Mouse (Mus musculus): ENCODE measurements at regions not wholly inside any gene's neighbourhood (a gene's known extent, or its start where the extent isn't known, plus 50 kb on each side); places are given as distances from the start of the nearest gene placed in this dataset.

GRCm38 (mm10) chr5:64610146-64610545, 193.0 kb upstream of the Klf3 start:
- no peak overlapping the region for H3K27ac ChIP-seq (ENCODE audit: control insufficient read depth, low read depth, low read length)
- no peaks in the 10 kb centered on the region for H3K79me2 ChIP-seq (ENCODE audit: control insufficient read depth, insufficient read depth, low read length, poor library complexity)
- TF ChIP-seq JUND (IDR thresholded peaks at IDR 0.05; ENCODE audit: low read depth, low read length) (no peak), TBP (IDR thresholded peaks at IDR 0.05; ENCODE audit: low read depth, low read length) (peak; percentile 66; the same call in 1 of the 2 replicates), MYB (IDR thresholded peaks at IDR 0.05; ENCODE audit: low read depth, low read length) (no peak), EP300 (IDR thresholded peaks at IDR 0.05; ENCODE audit: low read depth in 1 of 2, low read length in 2 of 2) (no peak), MEF2A (IDR thresholded peaks at IDR 0.05; ENCODE audit: extremely low read depth, insufficient replicate concordance, low read depth, low read length, poor library complexity, severe bottlenecking) (no peak), UBTF (IDR thresholded peaks at IDR 0.05; ENCODE audit: borderline replicate concordance, insufficient read depth, low read depth, low read length) (no peak)

GRCm38 (mm10) chr5:64610562-64611405, 192.4 kb upstream of the Klf3 start:
- Histone ChIP-seq H3K36me3 (ENCODE audit: control insufficient read depth in 1 of 2, insufficient read depth in 2 of 2, low read length in 2 of 2) (peaks cover 0 to 3% of the 10 kb centered on the region in 2 experiments; a peak in 1 of 4 replicates), H3K9ac (ENCODE audit: control insufficient read depth, low read depth, low read length, poor library complexity, severe bottlenecking) (no peak overlapping the region), H3K4me3 (ENCODE audit: control insufficient read depth in 1 of 2, insufficient read depth in 1 of 2, low read depth in 2 of 2, low read length in 2 of 2) (no peak overlapping the region), H3K79me2 (ENCODE audit: control insufficient read depth, insufficient read depth, low read length, poor library complexity) (no peaks in the 10 kb centered on the region), H3K27ac (ENCODE audit: control insufficient read depth, low read depth, low read length) (no peak overlapping the region), H3K27me3 (ENCODE audit: control insufficient read depth in 1 of 2, insufficient read depth in 2 of 2, low read length in 2 of 2) (no peaks in the 10 kb centered on the region), H3K9me3 (replicated peaks; ENCODE audit: insufficient read depth, low read length) (no peaks in the 10 kb centered on the region), H3K4me1 (ENCODE audit: control insufficient read depth in 1 of 2, insufficient read depth in 2 of 2, low read length in 2 of 2) (peaks cover 0 to 5% of the 10 kb centered on the region in 2 experiments; a peak in 2 of 4 replicates)
- DNase-seq (ENCODE audit: low read depth, low spot score) = no peak
- TF ChIP-seq USF1 (IDR thresholded peaks at IDR 0.05; ENCODE audit: low read depth, low read length) (no peak), GATA1 (IDR thresholded peaks at IDR 0.05; ENCODE audit: low read depth, low read length) (no peak), POLR2A (IDR thresholded peaks at IDR 0.05; ENCODE audit: control insufficient read depth in 1 of 2, insufficient read depth in 1 of 2, low read depth in 1 of 2, low read length in 2 of 2, poor library complexity in 1 of 2) (no peak), ZNF384 (IDR thresholded peaks at IDR 0.05; ENCODE audit: low read depth, low read length) (no peak), EP300 (IDR thresholded peaks at IDR 0.05; ENCODE audit: low read depth in 1 of 2, low read length in 2 of 2) (no peak), TCF12 (IDR thresholded peaks at IDR 0.05; ENCODE audit: low read depth, low read length) (no peak), GABPA (IDR thresholded peaks at IDR 0.05; ENCODE audit: low read depth, low read length) (no peak), ETS1 (IDR thresholded peaks at IDR 0.05; ENCODE audit: low read depth, low read length) (no peak), MAFK (IDR thresholded peaks at IDR 0.05; ENCODE audit: borderline replicate concordance, low read depth, low read length) (no peak), USF2 (IDR thresholded peaks at IDR 0.05; ENCODE audit: borderline replicate concordance in 1 of 2, insufficient read depth in 1 of 2, low read depth in 1 of 2, low read length in 2 of 2) (no peak), RCOR1 (IDR thresholded peaks at IDR 0.05; ENCODE audit: low read depth, low read length) (no peak), MYC (IDR thresholded peaks at IDR 0.05; ENCODE audit: low read depth, low read length) (no peak), CHD1 (IDR thresholded peaks at IDR 0.05; ENCODE audit: low read depth, low read length) (no peak), MAX (IDR thresholded peaks at IDR 0.05; ENCODE audit: low read length) (no peak), RAD21 (IDR thresholded peaks at IDR 0.05; ENCODE audit: low read depth, low read length) (no peak), E2F4 (IDR thresholded peaks at IDR 0.05; ENCODE audit: borderline replicate concordance, low read depth, low read length) (no peak), MAZ (IDR thresholded peaks at IDR 0.05; ENCODE audit: low read depth, low read length) (no peak), NRF1 (IDR thresholded peaks at IDR 0.05; ENCODE audit: insufficient read depth, low read depth, low read length, poor library complexity, severe bottlenecking) (no peak), NELFE (IDR thresholded peaks at IDR 0.05; ENCODE audit: low read depth, low read length) (no peak)

More at GRCm38 (mm10) chr5:64610146-64610545, 193.0 kb upstream of the Klf3 start:
- Histone ChIP-seq H3K27me3 (ENCODE audit: control insufficient read depth in 1 of 2, insufficient read depth in 2 of 2, low read length in 2 of 2) (no peaks in the 10 kb centered on the region), H3K9ac (ENCODE audit: control insufficient read depth, low read depth, low read length, poor library complexity, severe bottlenecking) (no peak overlapping the region), H3K36me3 (ENCODE audit: control insufficient read depth in 1 of 2, insufficient read depth in 2 of 2, low read length in 2 of 2) (peaks cover 0 to 3% of the 10 kb centered on the region in 2 experiments; a peak in 1 of 4 replicates), H3K4me1 (ENCODE audit: control insufficient read depth in 1 of 2, insufficient read depth in 2 of 2, low read length in 2 of 2) (peaks cover 0 to 5% of the 10 kb centered on the region in 2 experiments; a peak in 2 of 4 replicates), H3K9me3 (replicated peaks; ENCODE audit: insufficient read depth, low read length) (no peaks in the 10 kb centered on the region), H3K4me3 (ENCODE audit: control insufficient read depth in 1 of 2, insufficient read depth in 1 of 2, low read depth in 2 of 2, low read length in 2 of 2) (no peak overlapping the region)
- no peak for DNase-seq (ENCODE audit: low read depth, low spot score)

Measured in MEL (cell line).